Mouse (Mus musculus) olfactory bulb, adult 2 months (tissue): Measurements from ENCODE around the gene Skap2.

Experiments
- CTCF ChIP-seq: fragments of 200-500 bp; IDR thresholded peaks from 2 replicates; pipeline ENCODE4 v1.5.1; 2012; ENCODE audit warnings: low read depth, mild to moderate bottlenecking, low read length, moderate library complexity; ENCODE audit not compliant: insufficient read depth
- POLR2A ChIP-seq: fragments of 200-500 bp; IDR thresholded peaks from 2 replicates; pipeline ENCODE4 v1.6.1; 2012; ENCODE audit warnings: mild to moderate bottlenecking, low read depth, low read length, moderate library complexity; ENCODE audit not compliant: insufficient read depth

DNA sequence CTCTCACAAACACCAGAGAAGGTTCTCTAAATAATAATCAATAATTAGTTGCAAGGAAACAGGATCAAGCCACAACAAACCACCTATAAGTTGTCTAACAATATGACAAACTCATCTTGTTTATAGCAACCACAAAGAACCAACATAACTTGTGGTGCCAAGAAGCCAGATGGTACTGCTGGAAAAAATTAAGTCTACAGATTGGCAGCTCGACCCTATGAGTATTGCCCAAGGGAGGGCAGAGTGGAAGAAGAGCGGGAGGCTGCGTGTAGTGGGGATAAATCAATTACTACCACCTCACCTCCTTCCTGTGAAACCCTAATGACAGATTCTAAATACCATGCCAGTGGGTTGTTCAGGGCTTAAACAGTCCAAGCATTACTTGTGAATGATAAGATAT is 34.7 kb downstream of the Skap2 start:
- TF ChIP-seq CTCF: no peak
- TF ChIP-seq POLR2A: no peak
